Mouse (Mus musculus) cerebellum, adult 2 months (tissue): Measurements from ENCODE around the gene Dhdds. TPM values are rescaled to one million over a fixed set of nuclear protein-coding genes. Genes with fewer than 3 reads are reported as not detected.
A peak's percentile ranks its signal among the peaks of the same experiment; 100 is the strongest.

Experiments used
- DNase-seq, 2 experiments: peaks; one replicate each; pipeline ENCODE4 v3.0.0; 2021
- H3K27ac ChIP-seq: fragments of 200-500 bp; 2 replicates; pipeline ENCODE4 v1.5.1; 2012; ENCODE audit warnings: low read length, control low read depth, inconsistent platforms; ENCODE audit not compliant: insufficient read depth
- H3K27me3 ChIP-seq: fragments of 200-500 bp; 2 replicates; pipeline ENCODE4 v1.6.1; 2012; ENCODE audit warnings: inconsistent platforms, mild to moderate bottlenecking, low read length, moderate library complexity; ENCODE audit not compliant: control insufficient read depth, insufficient read depth
- H3K4me1 ChIP-seq: fragments of 200-500 bp; 2 replicates; pipeline ENCODE4 v1.6.1; 2011; ENCODE audit warnings: low read length; ENCODE audit not compliant: control insufficient read depth, insufficient read depth
- H3K4me3 ChIP-seq: fragments of 200-500 bp; replicated peaks from 2 replicates; pipeline ENCODE3; 2011; ENCODE audit warnings: mild to moderate bottlenecking, low read depth, low read length, control low read depth; ENCODE audit not compliant: insufficient read depth
- CTCF ChIP-seq: fragments of 200-500 bp; IDR thresholded peaks from 2 replicates; pipeline ENCODE4 v1.5.1; 2011; ENCODE audit warnings: low read depth, mild to moderate bottlenecking, control low read depth, low read length, moderate library complexity, borderline replicate concordance; ENCODE audit not compliant: insufficient read depth
- POLR2A ChIP-seq: fragments of 200-500 bp; IDR thresholded peaks from 2 replicates; pipeline ENCODE4 v1.6.1; 2011; ENCODE audit warnings: low read length, control low read depth, borderline replicate concordance; ENCODE audit not compliant: insufficient read depth
- whole genome bisulfite sequencing: fragments of 180-500 bp; shearing (Covaris S2); methylation state at CpG from one replicate; pipeline ENCODE4 v1.1.7; 2018; 5-methylcytosine and 5-hydroxymethylcytosine counted together
- polyA plus RNA-seq: library from polyadenylated mRNA; depleted of rRNA; stranded (reverse); fragments of >200 nt; gene quantifications from 2 replicates; pipeline ENCODE4 v1.2.3, GENCODE M21; 2012; rRNA removed

The Dhdds gene
- polyA plus RNA-seq: 75.8 and 76.6 TPM in 2 replicates

DNA sequence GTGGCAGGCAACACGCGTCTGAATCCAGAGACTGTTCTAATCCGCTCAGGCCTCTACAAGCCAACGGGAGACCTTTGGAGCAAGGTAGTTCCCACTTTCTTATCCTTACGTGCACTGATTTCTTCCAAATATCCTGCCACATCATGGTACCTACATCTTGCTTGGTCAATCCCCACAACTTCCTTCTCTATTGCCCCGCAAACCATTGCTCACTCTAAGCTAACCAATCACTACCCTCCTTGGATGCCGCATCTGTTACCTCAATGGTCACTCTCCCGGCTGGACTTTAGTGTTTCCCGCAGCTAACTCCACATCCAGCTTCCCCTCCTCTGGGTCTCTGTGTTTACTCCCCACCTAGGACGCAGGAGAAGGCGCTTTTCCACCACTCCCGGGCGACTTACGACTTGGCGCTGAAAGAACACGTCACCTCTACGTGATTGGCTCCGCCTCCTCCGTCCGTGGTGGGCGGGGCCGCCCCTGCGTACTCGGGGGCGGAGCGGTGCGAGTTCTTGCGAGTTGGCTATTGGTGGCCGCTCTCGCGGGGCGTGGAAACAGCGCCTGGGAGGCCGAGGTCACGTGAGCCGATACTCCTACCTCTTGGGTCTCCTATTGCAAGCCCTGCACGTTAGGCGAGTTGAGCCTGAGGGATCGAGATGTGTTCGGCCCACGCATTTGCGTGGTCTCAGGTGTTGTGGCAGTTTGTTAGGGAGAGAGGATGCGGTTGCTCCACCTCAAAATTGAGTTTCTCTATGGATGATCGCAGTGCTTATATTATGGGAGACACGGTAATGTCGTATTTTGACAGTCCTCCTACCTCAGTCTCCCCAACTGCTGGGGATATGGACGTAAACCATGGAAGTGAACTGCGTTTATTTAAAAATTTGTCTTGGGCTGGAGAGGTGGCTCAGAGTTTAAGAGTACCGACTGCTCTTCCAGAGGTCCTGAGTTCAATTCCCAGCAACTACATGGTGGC, at the start of gene Dhdds:
Dhdds (minus strand) TSS at position 453 of the 973 bp plus-strand sequence.
- whole genome bisulfite sequencing: under 1% methylated on average over 49 of the region's 49 CpGs
- Histone ChIP-seq H3K4me1 (no peaks in the 10 kb centered on the region), H3K4me3 (peak within 1 kb of the TSS; percentile 94), H3K27ac (peak within 1 kb of the TSS; percentile 52; the same call in 1 of the 2 replicates), H3K27me3 (no peaks in the 10 kb centered on the region)
- no peak for TF ChIP-seq CTCF
- peak; percentile 95 for TF ChIP-seq POLR2A
- peak; percentile 96 to 97 for DNase-seq

GRCm38 (mm10) chr4:134047648-134048047, 46.9 kb upstream of the Dhdds start:
- Histone ChIP-seq H3K4me3 (no peak overlapping the region), H3K4me1 (peaks cover 2% of the 10 kb centered on the region), H3K27ac (no peak overlapping the region), H3K27me3 (no peaks in the 10 kb centered on the region; the same call in 1 of the 2 replicates)
- 83% methylated on average over 5 of the region's 5 CpGs for WGBS
- TF ChIP-seq CTCF (no peak), POLR2A (no peak)
- no peak for DNase-seq

GRCm38 (mm10) chr4:134043041-134043440, 42.3 kb upstream of the Dhdds start:
- H3K27ac ChIP-seq: no peak overlapping the region
- DNase-seq: no peak
- H3K27me3 ChIP-seq: no peaks in the 10 kb centered on the region; the same call in 1 of the 2 replicates
- TF ChIP-seq CTCF (no peak), POLR2A (no peak)
- no peak overlapping the region for H3K4me3 ChIP-seq
- no peaks in the 10 kb centered on the region for H3K4me1 ChIP-seq
- 49% methylated on average over 2 of the region's 2 CpGs for WGBS

DNA sequence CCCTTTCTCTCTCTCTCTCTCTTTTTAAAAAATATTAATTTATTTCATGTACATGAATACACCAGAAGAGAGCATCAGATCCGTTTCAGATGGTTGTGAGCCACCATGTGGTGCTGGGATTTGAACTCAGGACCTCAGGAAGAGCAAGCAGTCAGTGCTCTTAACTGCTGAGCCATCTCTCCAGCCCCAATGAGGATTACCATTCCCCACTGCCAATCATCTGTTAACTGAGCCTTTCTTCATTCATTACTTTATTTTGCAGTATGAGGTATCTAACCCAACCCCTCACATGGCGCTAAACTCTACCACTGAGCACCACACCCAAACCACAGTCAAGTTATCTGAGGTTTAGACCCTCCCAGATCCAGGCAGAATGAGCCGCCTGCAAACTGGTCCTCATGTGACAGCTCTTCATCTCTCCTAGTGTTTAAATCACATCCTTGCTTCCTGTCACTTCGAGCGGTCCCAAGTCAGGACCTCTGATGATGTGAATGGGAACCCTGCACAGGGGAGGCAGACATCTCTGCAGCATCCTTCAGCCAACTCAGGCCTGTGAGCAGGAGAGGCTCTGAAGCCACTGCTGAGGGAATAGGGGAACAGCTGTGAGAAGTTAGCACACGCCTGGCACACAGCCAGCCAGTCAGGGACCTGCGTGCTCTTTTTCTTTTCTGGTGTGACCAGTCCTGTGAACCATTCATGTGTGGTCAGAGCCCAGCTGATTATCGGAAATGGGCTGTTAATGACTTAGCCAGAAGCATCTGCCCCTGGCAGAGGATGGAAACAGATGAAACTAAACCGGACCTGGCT, 40.8 kb upstream of the Dhdds start:
- Histone ChIP-seq H3K27me3 (no peaks in the 10 kb centered on the region; the same call in 1 of the 2 replicates), H3K4me1 (no peaks in the 10 kb centered on the region), H3K4me3 (no peak overlapping the region), H3K27ac (no peak overlapping the region)
- no peak for DNase-seq
- TF ChIP-seq POLR2A (no peak), CTCF (no peak)
- WGBS: 31% methylated on average over 9 of the region's 9 CpGs

GRCm38 (mm10) chr4:134035953-134036352, 35.2 kb upstream of the Dhdds start:
- no peak overlapping the region for H3K4me3 ChIP-seq
- H3K27me3 ChIP-seq: no peaks in the 10 kb centered on the region; the same call in 1 of the 2 replicates
- DNase-seq: peak; percentile 75 to 83
- TF ChIP-seq POLR2A: no peak
- TF ChIP-seq CTCF: peak; percentile 97
- 4% methylated on average over 16 of the region's 16 CpGs for WGBS
- no peaks in the 10 kb centered on the region for H3K4me1 ChIP-seq
- H3K27ac ChIP-seq: no peak overlapping the region

GRCm38 (mm10) chr4:134025802-134026201, 25.1 kb upstream of the Dhdds start:
- DNase-seq: no peak
- WGBS: 27% methylated on average over 9 of the region's 9 CpGs
- Histone ChIP-seq H3K27me3 (no peaks in the 10 kb centered on the region; the same call in 1 of the 2 replicates), H3K4me3 (no peak overlapping the region), H3K4me1 (0 out of 2 replicates have a peak, but pooled peaks cover under 1% of the 10 kb centered on the region), H3K27ac (no peak overlapping the region)
- TF ChIP-seq POLR2A: no peak

DNA sequence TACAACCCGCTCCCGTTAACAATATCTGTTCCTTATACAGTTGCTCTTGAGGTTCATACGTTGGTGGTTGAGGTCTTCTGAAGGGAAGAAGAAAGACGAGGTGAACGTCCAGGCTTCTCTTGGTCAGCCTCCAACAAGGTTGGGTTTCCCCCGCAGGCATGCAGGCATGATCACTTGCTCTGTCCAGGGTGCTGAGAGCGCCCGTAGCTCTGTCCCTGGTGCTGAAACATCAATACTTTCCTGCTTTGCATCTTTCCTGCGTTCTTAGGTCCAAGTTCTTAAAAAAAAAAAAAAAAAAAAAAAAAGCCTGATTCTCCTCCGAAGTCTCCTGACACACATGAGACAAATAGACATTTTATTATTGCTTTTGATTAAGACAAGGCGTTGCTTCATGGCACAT, 19.9 kb upstream of the Dhdds start:
- TF ChIP-seq POLR2A: no peak
- no peak for TF ChIP-seq CTCF
- Histone ChIP-seq H3K4me3 (peak overlapping the region; percentile 53), H3K4me1 (peaks cover 14% of the 10 kb centered on the region), H3K27ac (no peak overlapping the region), H3K27me3 (peaks cover 3% of the 10 kb centered on the region; the same call in 1 of the 2 replicates)
- DNase-seq: peak; percentile 24 to 31
- WGBS: 9% methylated on average over 11 of the region's 11 CpGs
